Mouse (Mus musculus): Measurements from ENCODE around the gene Kdm4c. TPM values are rescaled to one million over a fixed set of nuclear protein-coding genes. Genes with fewer than 3 reads are reported as not detected.

The Kdm4c gene
- 0.86 and 3.9 TPM in 2 replicates for polyA plus RNA-seq (2012; ENCODE audit: low replicate concordance)

GRCm38 (mm10) chr4:74242176-74242575 lies at the start of gene Kdm4c:
Gene Kdm4c (plus strand): TSS chr4:74242497.

Other genes with a start within 250 kb of the Kdm4c start
- gene Frmd3, start 229.1 kb upstream of the Kdm4c start, polyA plus RNA-seq (2012; ENCODE audit: low replicate concordance), result 0.04 TPM in 1 of 2 replicates, not detected in the other